Mouse (Mus musculus): ENCODE results near the gene Gdap2.

Gdap2 gene

DNA sequence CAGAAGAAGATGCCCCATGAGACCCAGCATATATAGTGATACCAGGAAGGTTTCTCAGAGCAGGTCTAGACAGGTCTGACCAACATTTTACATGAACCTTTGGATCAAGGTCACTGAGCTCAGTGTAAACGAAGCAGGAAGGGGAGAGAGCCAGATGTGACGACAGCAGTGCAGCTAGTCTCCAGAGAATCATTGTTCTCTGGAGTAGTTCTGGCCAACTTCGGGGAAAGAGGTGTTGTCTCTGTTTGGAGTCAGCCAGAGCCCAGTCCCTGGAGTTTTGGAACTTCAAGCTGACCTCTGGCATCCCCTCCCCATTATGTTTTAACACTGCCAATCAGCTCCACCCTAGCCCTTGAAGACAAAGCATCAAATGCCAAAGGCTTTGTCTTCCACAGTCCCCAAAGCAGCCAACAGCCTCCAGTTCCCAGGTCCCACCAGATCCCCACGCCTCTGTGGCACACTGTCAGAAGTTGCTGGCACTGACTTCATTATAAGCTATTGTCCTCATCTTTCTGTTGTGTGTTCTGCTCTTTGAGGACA, 84.2 kb downstream of the Gdap2 start:
- no peak for DNase-seq (ENCODE audit: low spot score)

Measured in lung, postnatal 25 days (tissue).